Mouse (Mus musculus): Measurements from ENCODE around the gene Ski.
"Not testable (repeated sequence)": the region's sequence is repeated elsewhere in the genome, so short reads cannot be mapped to it uniquely, and the experiment has no call there.

Gene Ski

GRCm38 (mm10) chr4:155222552-155222840 lies at the start of gene Ski:
Gene Ski (minus strand): TSS chr4:155222592.
- DNase-seq (ENCODE audit: low read depth), result no peak

DNA sequence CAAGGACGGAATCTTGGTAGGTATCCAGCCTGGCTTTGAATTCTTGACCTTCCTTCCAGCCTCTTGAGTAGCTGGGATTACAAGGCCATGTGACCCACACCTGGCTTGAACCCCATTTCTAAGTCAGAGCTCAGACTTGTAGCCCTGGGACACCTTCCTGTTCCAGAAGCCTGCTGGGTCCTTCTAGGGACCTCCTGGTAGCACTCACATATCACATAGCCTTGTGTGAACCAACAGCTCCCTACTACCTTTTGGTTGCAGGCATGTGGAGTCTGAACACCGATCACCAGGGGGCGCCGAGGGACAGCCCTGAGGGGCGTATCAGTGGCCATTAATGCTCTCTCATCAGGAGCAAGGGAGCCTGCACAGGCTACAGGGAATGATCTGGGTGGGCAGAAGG lies 46.0 kb upstream of the Ski start:
- DNase-seq (ENCODE audit: low read depth), result no peak

- no peak for DNase-seq (ENCODE audit: low read depth)
Observed at GRCm38 (mm10) chr4:155267639-155268175, 45.3 kb upstream of the Ski start.

- no peak for DNase-seq (ENCODE audit: low read depth)
Observed at GRCm38 (mm10) chr4:155267047-155267543, 44.7 kb upstream of the Ski start.

DNA sequence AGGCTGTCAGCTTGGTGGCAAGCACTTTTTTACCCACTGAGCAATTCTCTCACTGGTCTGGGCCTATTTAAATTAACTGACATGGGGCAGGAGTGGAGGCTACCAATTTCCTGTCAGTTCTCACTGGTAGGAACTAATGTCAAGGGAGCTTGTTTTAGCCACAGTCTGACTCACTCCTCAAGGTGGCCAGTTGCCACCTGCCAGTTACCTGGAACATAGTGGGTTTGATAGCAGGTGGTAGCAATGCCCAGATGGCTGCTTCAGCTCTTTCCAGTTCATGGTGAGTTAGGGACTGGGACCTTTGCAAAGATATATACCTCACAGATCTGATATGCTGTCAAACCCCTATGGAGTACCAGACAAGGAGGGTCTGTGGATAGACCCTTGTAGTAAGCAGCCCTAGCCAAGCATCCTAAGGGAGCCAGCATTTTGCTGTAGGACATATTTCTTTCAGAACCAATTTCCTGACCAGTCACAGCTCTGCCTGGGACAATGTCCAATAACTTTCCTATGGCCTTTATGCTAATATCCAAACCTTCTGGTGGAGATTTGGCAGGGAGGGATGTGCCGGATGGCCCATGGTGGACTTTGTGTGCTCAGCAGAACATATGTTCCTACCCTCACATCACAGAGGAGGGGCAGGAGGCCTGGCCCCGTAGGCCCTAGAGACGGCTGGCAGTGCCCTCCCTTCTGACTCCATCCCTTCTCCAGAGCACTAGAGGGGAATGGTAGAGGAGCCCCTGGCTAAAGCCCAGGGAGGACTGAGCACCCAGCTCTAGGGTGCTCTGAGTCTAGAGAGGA lies 42.3 kb upstream of the Ski start:
- DNase-seq (ENCODE audit: low read depth), result no peak

GRCm38 (mm10) chr4:155252253-155252652 lies 29.9 kb upstream of the Ski start:
- DNase-seq (ENCODE audit: low read depth), result no peak

DNA sequence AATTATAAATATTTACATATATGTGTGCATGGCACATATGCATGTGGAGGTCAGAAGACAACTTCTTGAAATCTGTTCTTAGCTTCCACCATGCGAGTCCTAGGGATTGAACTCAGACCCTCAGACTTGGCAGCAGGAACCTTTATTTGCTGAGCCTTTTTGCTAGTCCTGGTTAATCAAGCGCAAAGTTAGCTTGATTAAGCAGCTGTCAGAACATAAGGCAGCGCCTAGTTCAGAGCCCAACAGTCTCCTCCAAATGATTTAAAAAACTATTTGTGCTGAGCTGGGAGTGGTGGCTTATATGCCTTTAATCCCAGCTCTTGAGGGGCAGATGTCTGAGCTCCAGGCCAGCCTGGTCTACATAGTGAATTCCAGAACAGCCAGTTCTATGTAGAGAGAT lies 28.8 kb upstream of the Ski start:
- no peak for DNase-seq (ENCODE audit: low read depth)

GRCm38 (mm10) chr4:155250361-155251117 lies 28.1 kb upstream of the Ski start:
- DNase-seq (ENCODE audit: low read depth), result no peak

GRCm38 (mm10) chr4:155249648-155250351 lies 27.4 kb upstream of the Ski start, which contains the start of gene Faap20:
Gene Faap20 (plus strand): TSS chr4:155249802.
- peak; percentile 64 for DNase-seq (ENCODE audit: low read depth)

DNA sequence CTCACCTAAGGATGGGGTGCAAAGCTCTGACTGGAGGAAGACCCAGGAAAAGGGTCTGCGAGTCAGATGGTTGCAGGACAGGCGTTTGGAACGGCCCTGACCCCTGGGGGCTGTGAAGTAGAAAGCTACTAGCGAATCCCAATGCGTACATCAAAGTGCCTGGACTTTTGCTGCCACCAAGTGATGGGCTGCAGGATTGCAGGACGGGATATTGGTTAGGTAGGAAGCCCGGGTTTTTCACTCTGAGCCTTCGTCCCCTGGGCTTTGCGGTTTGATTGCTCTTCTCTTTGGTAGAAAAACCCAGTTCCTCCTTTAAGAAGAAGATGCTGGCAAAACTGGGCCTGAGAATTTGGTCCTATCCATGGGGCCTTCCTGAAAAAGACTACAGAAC lies 26.9 kb upstream of the Ski start:
- peak; percentile 93 for DNase-seq (ENCODE audit: low read depth)

DNA sequence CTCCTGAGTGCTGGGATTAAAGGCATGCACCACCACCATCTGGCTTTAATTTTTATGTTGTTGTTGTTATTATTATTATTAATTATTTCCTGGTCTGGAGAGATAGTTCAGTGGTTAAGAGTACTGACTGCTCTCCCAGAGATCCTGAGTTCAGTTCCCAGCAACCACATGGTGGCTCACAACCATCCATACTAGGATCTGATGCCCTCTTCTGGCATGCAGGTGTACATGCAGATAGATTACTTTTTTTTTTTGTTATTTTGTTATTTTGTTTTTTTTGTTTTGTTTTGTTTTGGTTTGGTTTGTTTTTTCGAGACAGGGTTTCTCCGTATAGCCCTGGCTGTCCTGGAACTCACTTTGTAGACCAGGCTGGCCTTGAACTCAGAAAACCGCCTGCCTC lies 25.7 kb upstream of the Ski start:
- not testable (repeated sequence) for DNase-seq (ENCODE audit: low read depth)

DNA sequence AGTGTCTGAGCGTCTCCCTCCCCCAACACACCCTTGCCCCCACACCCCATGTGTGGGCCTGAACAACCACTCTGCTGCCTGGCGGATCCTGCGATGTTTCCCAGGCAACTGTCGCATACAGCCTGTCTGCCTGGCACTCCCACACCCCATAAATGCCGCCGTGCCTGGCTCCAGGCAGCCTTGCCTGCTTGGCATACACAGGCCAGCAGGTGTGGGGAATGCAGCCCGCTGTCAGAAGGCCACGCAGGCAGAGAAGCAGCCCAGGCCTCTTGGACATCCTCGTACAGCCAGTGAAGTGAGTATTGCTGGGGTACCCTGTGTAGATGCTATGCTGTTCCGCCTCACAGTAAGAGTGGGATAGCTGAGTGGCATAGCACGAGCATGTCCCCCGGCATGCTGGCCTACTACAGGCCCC lies 24.3 kb upstream of the Ski start:
- DNase-seq (ENCODE audit: low read depth), result no peak

DNA sequence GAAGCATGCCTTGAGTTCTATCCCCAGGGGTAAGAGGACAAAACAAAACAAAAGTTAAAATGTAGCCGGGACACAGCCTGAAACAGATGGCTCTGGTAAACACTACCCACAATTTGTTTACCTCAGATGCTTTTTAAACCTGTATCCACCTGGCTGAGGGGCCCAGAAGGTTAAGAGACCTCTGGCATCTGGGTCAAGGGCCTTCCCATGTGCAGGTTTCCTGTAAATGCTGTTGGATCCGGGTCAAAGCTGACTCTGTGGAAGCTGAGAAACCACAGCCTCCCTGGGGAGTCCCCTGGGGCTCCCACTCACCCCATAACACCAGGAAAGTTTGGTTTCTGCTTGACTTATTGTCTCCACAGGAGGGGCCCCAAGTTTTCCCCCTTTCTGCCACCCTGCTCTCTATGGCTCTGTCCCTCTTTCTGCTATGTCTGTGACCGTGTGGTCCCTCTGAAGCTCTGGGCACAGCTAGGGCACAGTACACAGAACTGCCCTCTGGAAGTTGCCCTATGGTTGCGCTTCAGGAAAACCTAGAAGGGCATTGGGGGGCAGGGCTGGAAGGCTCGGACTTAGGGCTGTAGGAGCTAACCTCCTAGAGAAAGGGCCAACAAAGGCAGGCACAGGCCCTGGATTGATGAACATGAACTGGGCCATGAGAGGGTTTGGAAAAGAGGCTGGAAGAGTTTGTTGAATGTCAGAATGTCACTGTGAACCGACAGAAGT lies 23.5 kb upstream of the Ski start:
- no peak for DNase-seq (ENCODE audit: low read depth)

- no peak for DNase-seq (ENCODE audit: low read depth)
Observed at GRCm38 (mm10) chr4:155243233-155243632, 20.8 kb upstream of the Ski start.

DNA sequence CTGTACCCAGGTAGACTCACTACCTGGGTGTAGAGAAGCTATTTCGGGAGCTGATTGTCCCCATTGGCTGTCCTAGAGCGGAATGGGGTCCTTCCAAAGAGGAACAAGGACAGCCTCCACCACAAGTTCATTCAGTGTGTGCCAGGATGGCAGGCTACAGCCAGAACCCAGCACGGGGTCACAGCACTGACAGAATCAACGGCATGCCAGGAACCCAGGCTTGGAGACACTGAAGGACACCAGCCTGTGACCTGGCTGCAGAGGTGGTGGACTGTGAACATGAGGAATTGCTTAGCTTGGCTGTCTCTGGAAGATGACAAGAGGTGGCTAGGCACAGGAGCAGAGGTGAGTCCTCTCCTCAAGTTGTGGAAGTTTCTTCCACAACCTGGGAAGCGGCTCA lies 19.9 kb upstream of the Ski start:
- no peak for DNase-seq (ENCODE audit: low read depth)

DNA sequence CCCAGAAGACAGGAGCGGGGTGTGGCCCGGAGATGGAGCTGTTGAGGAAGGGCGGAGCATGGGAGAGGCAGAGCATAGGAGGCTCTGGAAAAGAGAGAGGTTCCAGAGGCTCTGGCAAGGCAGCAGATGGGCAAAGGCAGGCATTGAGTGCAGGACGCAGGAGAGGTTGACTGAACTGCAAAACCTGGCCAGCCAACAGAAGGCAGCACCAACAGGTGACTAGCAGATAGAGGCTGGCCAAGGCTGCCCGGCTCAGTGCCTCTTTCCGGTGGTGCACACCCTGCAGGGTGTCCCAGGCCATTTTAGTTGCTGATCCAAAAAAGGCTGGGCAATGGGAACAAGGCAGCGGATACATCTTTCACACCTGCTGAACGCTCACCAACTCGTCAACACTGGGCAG lies 19.4 kb upstream of the Ski start:
- DNase-seq (ENCODE audit: low read depth), result no peak

DNA sequence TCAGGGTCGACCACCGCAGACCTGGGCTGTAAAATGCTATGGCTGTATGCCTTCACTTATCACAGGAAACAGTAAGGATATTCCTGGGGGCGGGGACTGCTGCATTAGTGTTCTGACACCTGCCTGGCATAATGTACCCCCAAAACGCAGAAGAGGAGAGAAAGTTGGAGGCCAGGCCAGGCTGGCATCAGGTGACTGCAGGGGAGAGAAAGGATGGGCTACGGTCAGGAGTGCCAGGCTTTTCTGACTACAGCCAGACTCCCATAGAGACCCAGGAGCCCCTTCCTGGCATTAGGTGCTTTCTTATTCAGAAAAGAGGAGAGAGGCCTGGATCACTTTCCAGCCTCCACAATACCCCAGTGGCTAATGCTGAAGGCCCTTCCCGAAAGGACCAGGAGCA lies 17.1 kb upstream of the Ski start:
- no peak for DNase-seq (ENCODE audit: low read depth)

GRCm38 (mm10) chr4:155238276-155238675 lies 15.9 kb upstream of the Ski start:
- peak; percentile 90 for DNase-seq (ENCODE audit: low read depth)

DNA sequence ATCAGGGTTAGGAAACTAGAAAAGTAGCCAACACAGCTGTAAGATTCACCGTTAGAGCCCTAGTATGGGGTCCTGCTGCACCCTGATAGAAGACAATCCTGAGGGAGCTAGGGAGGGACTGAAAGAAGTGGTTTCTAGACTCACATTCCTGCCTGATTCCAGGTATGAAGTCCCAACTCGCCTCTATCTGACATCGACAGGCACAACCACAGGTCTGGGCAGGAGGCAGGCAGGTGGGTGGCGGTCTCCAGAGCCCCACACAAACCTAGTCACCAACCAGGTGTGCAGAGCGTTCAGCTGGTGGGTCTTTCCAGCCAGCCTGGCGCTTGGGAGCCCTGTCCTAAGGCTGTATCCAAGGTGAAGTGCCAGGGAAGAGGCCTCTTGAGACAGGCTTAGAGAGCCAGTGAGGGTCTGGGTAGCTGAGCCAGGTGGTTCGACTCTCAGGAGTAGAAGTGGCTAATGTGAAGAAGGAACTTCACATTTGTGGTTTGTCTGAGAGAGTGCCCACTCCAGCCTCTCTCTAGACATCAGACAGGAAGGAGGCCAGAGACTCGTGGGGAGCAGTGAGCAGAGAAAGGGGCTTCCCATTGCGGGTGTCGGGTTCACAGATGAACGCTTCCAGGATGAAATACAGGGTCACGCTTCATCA lies 14.5 kb upstream of the Ski start:
- no peak for DNase-seq (ENCODE audit: low read depth)

GRCm38 (mm10) chr4:155235311-155236119 lies 13.1 kb upstream of the Ski start:
- peak; percentile 89 for DNase-seq (ENCODE audit: low read depth)

Measured in fibroblast of lung, adult 2 months (primary cell).